Mouse (Mus musculus) duodenum, adult 2 months (tissue): ENCODE data around the gene 1700086D15Rik. TPM values are rescaled to one million over a fixed set of nuclear protein-coding genes. Genes with fewer than 3 reads are reported as not detected.

ENCODE experiments used
- polyA plus RNA-seq: library from polyadenylated mRNA; depleted of rRNA; stranded (reverse); fragments of >200 nt; gene quantifications from 2 replicates; pipeline ENCODE4 v1.2.3, GENCODE M21; 2012; ENCODE audit warnings: low replicate concordance; rRNA removed

The 1700086D15Rik gene
- not detected in 2 replicates for polyA plus RNA-seq

DNA sequence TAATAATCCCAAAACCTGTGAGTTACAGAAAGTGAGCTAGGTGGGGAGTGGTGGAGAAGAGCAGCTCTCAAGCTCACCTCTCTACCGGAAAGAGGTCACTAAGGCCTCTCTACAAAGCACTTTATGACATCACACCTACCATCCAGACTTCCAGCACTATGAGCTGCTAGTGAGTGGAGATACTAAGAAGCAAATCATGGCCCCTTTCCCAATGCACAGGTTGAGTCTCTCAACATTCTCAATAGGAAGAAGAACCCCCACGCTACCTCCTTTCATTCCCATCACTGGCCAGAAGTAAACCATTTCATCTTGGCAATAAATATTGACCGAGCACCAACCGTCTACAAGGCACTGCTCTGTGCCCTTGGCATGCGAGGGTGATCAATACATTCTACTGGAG is at the start of gene 1700086D15Rik:
TSS of gene 1700086D15Rik (minus strand) at position 101 of the 400 bp plus-strand sequence.

DNA sequence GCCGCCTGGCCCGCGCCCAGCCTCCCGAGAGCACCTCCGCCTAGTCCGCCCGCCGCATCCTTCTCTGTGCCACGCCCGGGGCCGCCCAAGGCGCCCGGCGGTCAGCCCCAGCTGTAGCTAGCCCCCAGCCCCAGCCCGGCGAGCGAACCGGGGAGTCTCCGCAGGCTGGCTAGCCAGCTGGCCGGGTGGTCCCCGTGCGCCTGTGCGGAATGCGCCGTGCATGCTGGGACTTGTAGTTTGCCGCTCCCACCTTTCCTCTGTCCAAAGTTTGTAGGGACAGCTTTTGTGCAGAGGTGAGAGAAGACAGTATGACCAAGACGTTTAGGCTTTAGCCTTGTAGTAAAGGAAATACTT is 3.1 kb upstream of the 1700086D15Rik start, which contains the start of gene Arhgap44:
TSS of gene Arhgap44 (minus strand) at position 195 of the 354 bp plus-strand sequence.

Other genes starting within 250 kb of the 1700086D15Rik start
- 8.5 and 10.9 TPM in 2 replicates for gene Elac2, start 180.9 kb downstream of the 1700086D15Rik start, polyA plus RNA-seq
- 1.1 and 2.5 TPM in 2 replicates for gene Arhgap44, start 3.1 kb upstream of the 1700086D15Rik start, polyA plus RNA-seq
- 1.9 and 3.9 TPM in 2 replicates for gene Myocd, start 110.1 kb upstream of the 1700086D15Rik start, polyA plus RNA-seq